Mouse (Mus musculus): ENCODE data around the gene Tmem222. TPM values are rescaled to one million over a fixed set of nuclear protein-coding genes. Genes with fewer than 3 reads are reported as not detected.

The Tmem222 gene
- polyA plus RNA-seq, 1 experiment from 2014 or later = 88.1 TPM

DNA sequence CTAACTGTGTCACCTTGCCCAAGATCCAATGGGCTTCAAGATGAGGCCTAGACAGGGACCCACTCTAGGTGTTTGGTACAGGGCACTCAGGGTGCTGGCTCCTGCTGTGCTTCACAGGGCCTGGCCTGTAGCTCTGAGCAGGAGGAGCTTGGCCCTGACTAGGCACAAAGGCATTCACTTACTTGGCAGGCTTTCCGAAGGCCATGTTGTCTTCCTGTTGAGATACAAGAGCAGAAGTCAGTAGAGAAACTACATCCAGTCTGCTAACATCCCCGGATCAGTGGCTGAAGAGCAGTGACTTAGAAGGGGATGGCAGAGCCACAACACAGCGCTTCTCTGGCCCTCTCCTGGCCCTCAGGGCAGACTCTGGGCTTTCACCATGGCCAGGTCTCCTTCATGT is 8.0 kb downstream of the Tmem222 start:
- Histone ChIP-seq H3K27me3 (ENCODE audit: insufficient read depth, low read length) (no peaks in the 10 kb centered on the region), H3K27ac (ENCODE audit: low read depth) (no peak overlapping the region), H3K9me3 (ENCODE audit: low read depth, low read length) (no peaks in the 10 kb centered on the region), H3K4me3 (ENCODE audit: low read depth, low read length) (no peak overlapping the region), H3K4me2 (no peak overlapping the region), H3K4me1 (ENCODE audit: insufficient read depth) (no peaks in the 10 kb centered on the region), H3K36me3 (ENCODE audit: insufficient read depth) (peaks cover 59% of the 10 kb centered on the region), H3K9ac (no peak overlapping the region)
- 92% methylated on average over 3 of the region's 3 CpGs for WGBS
- DNase-seq = no peak
- TF ChIP-seq CTCF (IDR thresholded peaks at IDR 0.05; ENCODE audit: low read depth) = no peak
- no peak for ATAC-seq (ENCODE audit: insufficient read depth)

DNA sequence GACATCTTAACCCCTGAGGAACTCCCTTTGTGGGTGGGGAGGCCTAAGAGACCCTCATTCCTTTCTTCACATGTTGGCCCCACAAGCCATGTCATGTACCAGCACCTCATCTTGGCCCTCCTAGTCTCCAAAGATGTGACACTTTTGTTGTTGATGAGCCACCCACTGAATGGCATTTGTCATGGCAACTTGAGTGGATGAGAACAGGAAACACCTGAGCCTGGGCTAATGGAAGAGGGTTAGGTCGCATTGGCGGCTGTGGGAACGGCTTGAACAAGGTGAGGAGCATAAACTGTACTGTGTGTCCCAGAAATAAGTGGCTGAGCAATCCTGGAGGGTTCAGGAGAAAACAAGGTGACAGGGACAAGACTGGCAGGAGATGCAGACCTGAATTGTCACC is 8.7 kb downstream of the Tmem222 start:
- H3K9me3 ChIP-seq (ENCODE audit: low read depth, low read length) = no peaks in the 10 kb centered on the region
- H3K4me1 ChIP-seq (ENCODE audit: insufficient read depth) = no peaks in the 10 kb centered on the region
- peaks cover 58% of the 10 kb centered on the region for H3K36me3 ChIP-seq (ENCODE audit: insufficient read depth)
- H3K4me2 ChIP-seq = no peak overlapping the region
- no peak overlapping the region for H3K27ac ChIP-seq (ENCODE audit: low read depth)
- no peak overlapping the region for H3K4me3 ChIP-seq (ENCODE audit: low read depth, low read length)
- no peaks in the 10 kb centered on the region for H3K27me3 ChIP-seq (ENCODE audit: insufficient read depth, low read length)
- WGBS = 84% methylated on average over 3 of the region's 3 CpGs
- no peak for ATAC-seq (ENCODE audit: insufficient read depth)
- TF ChIP-seq CTCF (IDR thresholded peaks at IDR 0.05; ENCODE audit: low read depth) = no peak
- H3K9ac ChIP-seq = no peak overlapping the region
- no peak for DNase-seq

DNA sequence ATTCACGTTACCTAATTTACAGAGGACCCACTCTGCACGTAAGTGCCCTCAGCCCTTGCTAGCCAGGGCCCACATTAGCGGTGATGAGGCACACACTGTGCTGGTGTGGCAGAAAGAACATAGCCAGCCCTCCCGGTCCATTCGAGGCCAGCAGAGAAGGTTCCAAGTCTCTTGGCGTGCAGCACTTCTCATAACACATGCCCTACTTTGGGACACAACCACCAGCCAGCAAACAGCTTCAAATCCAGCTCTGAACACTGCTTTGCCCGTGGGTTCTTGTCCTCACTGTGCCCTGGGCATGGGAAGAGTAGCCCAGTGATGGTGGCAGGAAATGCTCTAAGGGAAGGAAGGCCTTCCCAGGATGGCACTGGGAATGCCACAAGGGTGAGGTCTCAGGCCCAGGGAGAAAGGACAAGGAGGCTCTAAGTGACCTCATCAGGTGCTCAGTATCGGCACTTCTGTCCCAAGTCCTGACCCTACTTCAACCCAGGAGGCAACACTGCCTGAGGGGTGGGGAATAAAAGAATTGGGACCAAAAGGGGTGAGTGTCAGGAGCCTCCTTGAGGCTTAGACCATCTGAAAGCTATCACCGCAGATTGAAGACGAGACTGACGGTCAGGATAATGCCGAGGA is 11.2 kb downstream of the Tmem222 start:
- 89% methylated on average over 12 of the region's 12 CpGs for WGBS
- DNase-seq (no peak), ATAC-seq (ENCODE audit: insufficient read depth) (no peak)
- peaks cover 58% of the 10 kb centered on the region for H3K36me3 ChIP-seq (ENCODE audit: insufficient read depth)
- no peaks in the 10 kb centered on the region for H3K4me1 ChIP-seq (ENCODE audit: insufficient read depth)
- no peak overlapping the region for H3K4me2 ChIP-seq
- no peak overlapping the region for H3K4me3 ChIP-seq (ENCODE audit: low read depth, low read length)
- H3K9ac ChIP-seq = no peak overlapping the region
- no peaks in the 10 kb centered on the region for H3K9me3 ChIP-seq (ENCODE audit: low read depth, low read length)
- no peak for TF ChIP-seq CTCF (IDR thresholded peaks at IDR 0.05; ENCODE audit: low read depth)
- H3K27me3 ChIP-seq (ENCODE audit: insufficient read depth, low read length) = no peaks in the 10 kb centered on the region
- H3K27ac ChIP-seq (ENCODE audit: low read depth) = no peak overlapping the region

DNA sequence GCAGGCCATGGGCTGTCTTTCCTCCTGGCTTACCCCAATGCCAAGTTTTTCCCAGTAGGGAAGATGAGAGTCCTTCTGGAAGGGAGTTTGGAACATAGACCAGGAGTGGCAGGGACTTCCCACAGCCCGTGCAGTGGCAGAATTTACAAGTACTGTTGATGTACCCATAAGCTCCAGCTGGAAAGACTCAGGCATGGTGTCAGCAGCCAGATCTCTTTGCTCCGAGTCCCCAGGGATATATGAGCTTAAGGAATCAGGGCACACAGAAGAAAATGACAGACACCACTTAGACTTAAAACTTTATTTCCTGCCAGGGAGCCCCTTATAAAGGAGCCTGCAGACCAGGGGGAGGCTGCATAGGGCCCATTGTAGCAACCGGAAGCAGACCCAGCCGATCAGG is 11.8 kb downstream of the Tmem222 start:
- H3K27ac ChIP-seq (ENCODE audit: low read depth) = no peak overlapping the region
- H3K27me3 ChIP-seq (ENCODE audit: insufficient read depth, low read length) = no peaks in the 10 kb centered on the region
- TF ChIP-seq CTCF (IDR thresholded peaks at IDR 0.05; ENCODE audit: low read depth) = no peak
- 89% methylated on average over 4 of the region's 4 CpGs for WGBS
- DNase-seq (peak; percentile 12), ATAC-seq (ENCODE audit: insufficient read depth) (no peak)
- H3K4me1 ChIP-seq (ENCODE audit: insufficient read depth) = no peaks in the 10 kb centered on the region
- no peaks in the 10 kb centered on the region for H3K9me3 ChIP-seq (ENCODE audit: low read depth, low read length)
- no peak overlapping the region for H3K4me2 ChIP-seq
- H3K36me3 ChIP-seq (ENCODE audit: insufficient read depth) = peaks cover 56% of the 10 kb centered on the region
- no peak overlapping the region for H3K9ac ChIP-seq
- H3K4me3 ChIP-seq (ENCODE audit: low read depth, low read length) = no peak overlapping the region

DNA sequence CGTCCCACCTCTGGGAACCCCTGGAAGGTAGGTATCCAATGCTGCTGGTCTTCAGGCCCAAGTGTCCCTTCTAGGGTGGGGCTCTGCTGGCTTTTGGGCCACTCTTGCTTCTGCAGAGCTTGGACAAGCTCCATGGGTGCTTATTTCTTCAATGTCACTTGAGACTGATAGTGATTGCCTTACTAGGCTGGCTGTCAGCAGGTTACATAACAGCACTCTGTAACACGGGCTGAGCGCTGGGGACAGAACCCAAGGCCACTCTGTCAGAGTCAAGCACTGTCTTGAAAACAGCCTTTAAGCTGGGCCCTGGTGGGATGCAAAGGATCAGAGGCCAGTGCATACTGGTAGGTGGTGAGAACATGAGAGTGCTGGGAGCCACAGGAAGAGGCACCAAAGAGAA is 12.3 kb downstream of the Tmem222 start:
- no peaks in the 10 kb centered on the region for H3K4me1 ChIP-seq (ENCODE audit: insufficient read depth)
- no peak for DNase-seq
- H3K27me3 ChIP-seq (ENCODE audit: insufficient read depth, low read length) = no peaks in the 10 kb centered on the region
- no peak overlapping the region for H3K4me3 ChIP-seq (ENCODE audit: low read depth, low read length)
- no peak for ATAC-seq (ENCODE audit: insufficient read depth)
- H3K27ac ChIP-seq (ENCODE audit: low read depth) = no peak overlapping the region
- H3K9me3 ChIP-seq (ENCODE audit: low read depth, low read length) = no peaks in the 10 kb centered on the region
- WGBS = 93% methylated on average over 3 of the region's 3 CpGs
- H3K36me3 ChIP-seq (ENCODE audit: insufficient read depth) = peaks cover 53% of the 10 kb centered on the region
- no peak for TF ChIP-seq CTCF (IDR thresholded peaks at IDR 0.05; ENCODE audit: low read depth)
- no peak overlapping the region for H3K4me2 ChIP-seq
- no peak overlapping the region for H3K9ac ChIP-seq

DNA sequence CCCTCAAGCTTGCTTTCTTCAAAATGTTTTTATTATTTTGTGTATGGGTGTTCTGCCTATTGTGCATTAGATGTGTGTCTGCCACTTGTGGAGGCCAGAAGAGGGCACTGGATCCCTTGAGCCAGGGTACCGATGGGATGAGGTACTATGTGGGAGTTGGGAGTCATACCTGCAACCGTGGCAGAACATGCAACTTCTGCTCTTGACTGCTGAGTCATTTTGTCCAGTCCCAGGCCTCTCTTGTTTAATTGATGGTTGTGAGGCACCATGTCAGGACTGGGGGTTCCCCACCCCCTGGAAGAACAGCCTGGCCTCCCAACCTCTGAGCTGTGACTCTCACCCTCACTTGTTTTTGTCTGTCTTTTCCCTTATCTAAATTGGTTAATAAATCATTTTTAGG is 13.0 kb downstream of the Tmem222 start:
- H3K27me3 ChIP-seq (ENCODE audit: insufficient read depth, low read length) = no peaks in the 10 kb centered on the region
- peaks cover 51% of the 10 kb centered on the region for H3K36me3 ChIP-seq (ENCODE audit: insufficient read depth)
- no peak overlapping the region for H3K9ac ChIP-seq
- H3K4me3 ChIP-seq (ENCODE audit: low read depth, low read length) = no peak overlapping the region
- no peak overlapping the region for H3K4me2 ChIP-seq
- DNase-seq (no peak), ATAC-seq (ENCODE audit: insufficient read depth) (no peak)
- no peaks in the 10 kb centered on the region for H3K4me1 ChIP-seq (ENCODE audit: insufficient read depth)
- H3K9me3 ChIP-seq (ENCODE audit: low read depth, low read length) = no peaks in the 10 kb centered on the region
- H3K27ac ChIP-seq (ENCODE audit: low read depth) = no peak overlapping the region
- WGBS = 96% methylated on average over 2 of the region's 2 CpGs
- no peak for TF ChIP-seq CTCF (IDR thresholded peaks at IDR 0.05; ENCODE audit: low read depth)

DNA sequence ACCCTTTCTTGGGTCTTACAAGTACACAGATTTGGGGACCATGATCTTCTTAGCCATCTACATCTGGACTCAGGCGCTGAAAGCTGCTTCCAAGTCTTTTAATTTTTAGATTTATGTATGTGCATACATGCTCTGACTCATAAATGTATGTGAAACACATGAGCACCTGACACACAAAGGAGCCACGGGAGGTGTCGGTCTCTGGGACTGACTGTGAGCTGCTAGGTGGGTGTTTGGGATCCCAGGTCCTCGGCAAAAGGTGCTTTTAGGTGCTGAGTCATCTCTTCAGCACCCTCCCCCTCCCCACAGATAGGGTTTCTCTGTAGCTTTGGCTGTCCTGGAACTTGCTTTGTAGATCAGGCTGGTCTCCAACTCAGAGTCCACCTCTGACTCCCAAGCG is 13.8 kb downstream of the Tmem222 start:
- no peak overlapping the region for H3K4me3 ChIP-seq (ENCODE audit: low read depth, low read length)
- H3K27me3 ChIP-seq (ENCODE audit: insufficient read depth, low read length) = no peaks in the 10 kb centered on the region
- ATAC-seq (ENCODE audit: insufficient read depth) (no peak), DNase-seq (no peak)
- 88% methylated on average over 5 of the region's 5 CpGs for WGBS
- no peaks in the 10 kb centered on the region for H3K9me3 ChIP-seq (ENCODE audit: low read depth, low read length)
- H3K4me2 ChIP-seq = no peak overlapping the region
- no peak overlapping the region for H3K9ac ChIP-seq
- H3K4me1 ChIP-seq (ENCODE audit: insufficient read depth) = no peaks in the 10 kb centered on the region
- TF ChIP-seq CTCF (IDR thresholded peaks at IDR 0.05; ENCODE audit: low read depth) = no peak
- H3K27ac ChIP-seq (ENCODE audit: low read depth) = no peak overlapping the region
- H3K36me3 ChIP-seq (ENCODE audit: insufficient read depth) = peaks cover 43% of the 10 kb centered on the region

DNA sequence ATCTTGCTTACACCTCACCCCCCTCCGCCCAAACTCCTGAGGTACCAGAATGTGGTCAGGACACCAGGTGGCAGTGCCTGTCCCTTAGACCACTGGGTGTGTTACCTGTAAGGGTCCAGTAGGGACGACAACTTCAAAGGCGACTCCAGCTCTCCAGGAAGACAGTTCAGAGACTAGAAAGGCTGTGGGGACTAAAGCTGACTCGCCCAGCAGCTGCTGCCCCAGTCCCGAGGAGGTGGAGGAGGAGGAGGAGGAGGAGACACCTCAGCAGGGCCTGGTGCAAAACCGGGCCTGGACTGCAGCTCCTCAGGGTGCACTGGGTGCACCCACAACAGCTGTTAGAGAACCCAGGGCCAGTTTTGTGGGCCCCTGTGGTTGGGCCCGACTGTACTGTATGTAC is 14.7 kb downstream of the Tmem222 start, which contains the start of gene Sytl1:
Sytl1 (minus strand) TSS at position 232 of the 400 bp plus-strand sequence.
- TF ChIP-seq CTCF (IDR thresholded peaks at IDR 0.05; ENCODE audit: low read depth) = no peak
- Histone ChIP-seq H3K4me3 (ENCODE audit: low read depth, low read length) (no peak within 1 kb of the TSS), H3K9ac (no peak within 1 kb of the TSS), H3K4me1 (ENCODE audit: insufficient read depth) (no peaks in the 10 kb centered on the region), H3K9me3 (ENCODE audit: low read depth, low read length) (no peaks in the 10 kb centered on the region), H3K36me3 (ENCODE audit: insufficient read depth) (peaks cover 34% of the 10 kb centered on the region), H3K4me2 (no peak within 1 kb of the TSS), H3K27me3 (ENCODE audit: insufficient read depth, low read length) (no peaks in the 10 kb centered on the region), H3K27ac (ENCODE audit: low read depth) (no peak within 1 kb of the TSS)
- no peak for DNase-seq
- WGBS = 34% methylated on average over 7 of the region's 7 CpGs
- ATAC-seq (ENCODE audit: insufficient read depth) = no peak

Data from lung, embryonic 14.5 days (tissue).